Mouse (Mus musculus) right cerebral cortex, adult 2 months (tissue): ENCODE measurements around the gene Pear1.

Source experiments
- DNase-seq, 2 experiments: peaks; one replicate each; pipeline ENCODE4 v3.0.0; 2021 to 2022; ENCODE audit warnings: low spot score in 2 of 2

The Pear1 gene

DNA sequence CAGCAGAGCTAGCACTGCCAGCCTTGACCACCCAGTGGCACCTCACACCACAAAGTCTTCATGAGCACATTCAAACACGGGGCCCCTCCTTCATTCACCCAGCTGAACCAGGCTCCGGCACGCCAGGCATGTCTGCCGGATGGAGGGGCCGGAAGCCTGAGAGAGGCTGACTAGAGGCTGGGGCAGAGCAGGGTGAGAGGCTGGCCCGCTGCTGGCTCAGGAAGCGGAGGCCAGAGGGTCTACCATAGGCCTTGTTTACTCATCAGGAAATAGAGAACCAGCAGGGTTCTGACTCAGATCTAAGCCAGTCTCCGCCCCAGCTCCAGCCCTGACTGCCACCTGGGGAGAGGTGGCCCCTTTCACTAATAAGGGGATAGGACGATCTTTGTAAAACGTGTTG is 59.0 kb downstream of the Pear1 start:
- DNase-seq = no peak

DNA sequence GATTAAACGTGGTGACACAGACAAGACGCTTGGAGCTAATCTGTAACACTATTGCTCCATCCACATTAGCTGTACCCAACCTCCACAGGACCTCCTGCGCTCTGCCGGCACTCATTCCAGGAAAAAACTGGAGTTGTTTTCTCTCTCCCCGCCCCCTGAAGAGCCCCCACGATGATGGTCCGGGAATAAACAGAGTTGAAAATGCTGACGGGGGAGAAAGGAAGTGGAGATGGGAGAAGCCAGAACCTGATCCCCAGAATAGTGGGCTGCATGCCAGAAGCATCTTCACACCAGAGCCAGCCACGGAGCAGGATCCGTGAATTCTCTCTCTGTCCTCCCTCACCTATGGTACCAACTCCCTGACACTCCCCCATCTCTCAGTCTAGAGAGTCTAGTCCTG is 59.6 kb downstream of the Pear1 start:
- peak in 1 of 2 experiments; percentile 25 for DNase-seq

DNA sequence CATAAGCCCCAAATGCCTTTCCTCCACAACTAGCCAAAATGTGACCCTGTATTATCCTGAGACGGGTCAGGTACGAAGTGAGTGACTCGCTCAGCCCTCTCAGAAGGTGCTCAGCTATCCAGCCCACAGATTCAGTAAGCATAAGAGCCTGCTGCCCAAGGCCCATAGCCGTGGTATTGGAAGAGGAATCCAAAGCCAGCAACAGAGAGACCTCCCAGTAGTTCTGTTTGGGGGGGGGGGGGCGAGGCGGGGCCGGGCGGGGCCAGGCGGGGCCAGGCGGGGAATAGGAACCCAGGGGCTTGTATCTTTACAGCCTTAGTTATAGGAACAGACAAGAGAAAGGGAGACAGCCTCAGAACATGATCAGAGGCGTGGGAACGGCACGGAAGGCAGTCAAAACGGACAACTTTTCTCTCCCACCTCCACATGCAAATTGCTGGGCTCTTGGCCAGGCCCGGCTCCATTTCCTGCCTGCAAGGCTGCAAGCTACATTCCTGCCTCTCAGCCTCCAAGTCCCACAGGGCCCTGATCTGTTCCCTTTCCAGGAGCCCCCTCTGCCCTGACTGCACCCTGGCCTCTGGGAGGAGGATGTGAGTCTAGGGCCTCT is 60.3 kb downstream of the Pear1 start:
- DNase-seq = peak; percentile 84 to 86

DNA sequence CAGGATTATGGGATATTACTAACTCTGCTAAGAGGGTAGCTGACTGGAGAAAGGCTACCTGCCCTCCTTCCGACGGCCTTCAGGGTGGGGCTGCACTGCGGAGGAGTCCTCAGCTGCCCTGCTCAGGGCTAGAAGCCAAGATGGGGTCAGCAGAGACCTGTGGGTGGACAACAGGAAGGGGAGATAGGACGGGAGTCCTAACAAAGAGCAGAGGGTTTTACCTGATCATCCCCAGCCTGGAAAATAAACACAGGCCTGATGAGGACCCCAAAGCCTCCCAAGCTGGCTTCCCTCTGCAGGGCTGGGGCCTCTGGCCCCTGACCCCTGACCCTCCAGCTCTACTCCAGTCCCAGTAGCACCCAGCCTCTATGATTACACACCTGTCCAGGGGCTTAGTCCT is 60.9 kb downstream of the Pear1 start:
- no peak for DNase-seq

DNA sequence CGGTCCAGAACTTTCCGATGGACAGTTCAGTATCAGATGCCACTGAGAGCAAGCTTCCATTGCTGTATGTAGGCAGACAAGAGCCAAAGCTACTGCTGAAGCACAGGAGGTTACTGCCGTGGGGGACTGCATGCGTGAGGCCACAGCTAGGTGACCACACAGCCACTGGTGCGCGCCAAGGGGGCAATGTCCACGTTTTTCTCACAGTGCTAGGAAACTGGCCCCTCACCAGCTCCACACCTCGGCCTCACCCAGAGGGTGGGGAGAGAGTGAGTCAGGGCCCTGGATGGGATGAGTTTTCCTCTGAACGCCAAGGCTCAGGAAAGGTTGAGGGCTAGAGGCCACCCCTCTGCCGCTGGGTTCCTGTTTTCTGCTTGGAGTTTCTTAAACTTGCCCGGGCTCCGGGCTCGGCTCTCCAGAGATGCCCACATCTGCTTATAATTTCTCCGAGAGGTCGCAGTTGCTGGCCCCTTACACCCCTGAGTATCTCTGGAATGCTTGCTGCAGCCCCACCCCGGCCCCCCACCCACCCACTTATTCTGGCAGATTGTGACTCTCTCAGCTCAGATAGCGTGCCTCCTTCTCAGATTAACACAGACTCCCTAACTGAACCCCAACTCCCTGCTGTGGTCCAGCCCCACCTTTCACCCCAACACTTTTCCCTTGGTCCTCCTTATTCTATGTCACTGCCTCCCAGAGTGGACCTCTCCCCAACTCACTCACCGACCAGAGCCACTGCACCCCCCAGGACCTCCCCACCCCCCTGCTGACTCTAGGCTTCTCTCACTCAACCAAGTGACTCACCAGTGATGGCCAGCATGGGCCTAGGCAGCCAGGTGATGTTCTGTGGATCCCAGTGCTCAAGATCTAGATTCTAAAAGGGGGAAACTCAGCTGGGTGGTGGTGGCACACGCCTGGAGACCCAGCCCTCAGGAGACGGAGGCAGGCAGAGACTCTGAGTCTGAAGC is 62.4 kb downstream of the Pear1 start:
- no peak for DNase-seq

DNA sequence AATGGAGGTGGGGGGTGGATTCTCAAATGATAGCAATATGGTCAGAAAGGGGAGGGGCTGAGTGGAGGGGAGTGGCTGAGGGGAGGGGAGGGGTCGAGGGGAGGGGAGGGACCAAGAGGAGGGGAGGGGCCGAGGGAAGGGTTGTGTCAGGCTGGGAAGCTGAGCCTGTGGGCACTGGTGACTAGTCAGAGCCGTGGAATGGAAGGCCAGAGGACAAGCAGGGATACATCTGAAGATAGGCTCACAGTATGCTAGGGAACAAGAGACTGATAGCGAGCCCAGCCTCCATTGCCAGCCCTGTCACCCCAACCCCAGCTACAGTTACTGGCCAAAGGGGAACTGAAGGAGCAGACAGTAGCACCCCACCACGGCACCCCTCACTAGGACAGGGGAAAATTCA is 65.5 kb downstream of the Pear1 start:
- no peak for DNase-seq

DNA sequence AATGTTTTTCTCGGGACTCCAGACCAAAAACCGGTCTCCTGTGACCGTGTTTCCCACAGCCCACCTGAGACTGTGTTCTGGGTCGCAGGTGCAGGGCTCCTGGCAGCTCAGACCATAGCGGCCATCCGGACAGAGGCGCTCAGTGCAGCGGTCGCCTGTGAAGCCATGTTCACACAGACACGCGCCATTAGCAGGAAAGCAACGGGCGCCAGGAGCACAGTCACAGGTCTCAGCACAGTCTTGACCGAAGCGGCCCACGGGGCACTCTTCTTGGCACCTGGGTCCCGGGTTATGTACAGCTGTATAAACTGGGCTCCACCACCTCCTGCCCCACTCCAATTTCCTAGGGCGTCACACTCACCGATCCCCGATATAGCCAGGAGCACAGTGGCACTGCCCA is 67.6 kb downstream of the Pear1 start:
- no peak for DNase-seq

DNA sequence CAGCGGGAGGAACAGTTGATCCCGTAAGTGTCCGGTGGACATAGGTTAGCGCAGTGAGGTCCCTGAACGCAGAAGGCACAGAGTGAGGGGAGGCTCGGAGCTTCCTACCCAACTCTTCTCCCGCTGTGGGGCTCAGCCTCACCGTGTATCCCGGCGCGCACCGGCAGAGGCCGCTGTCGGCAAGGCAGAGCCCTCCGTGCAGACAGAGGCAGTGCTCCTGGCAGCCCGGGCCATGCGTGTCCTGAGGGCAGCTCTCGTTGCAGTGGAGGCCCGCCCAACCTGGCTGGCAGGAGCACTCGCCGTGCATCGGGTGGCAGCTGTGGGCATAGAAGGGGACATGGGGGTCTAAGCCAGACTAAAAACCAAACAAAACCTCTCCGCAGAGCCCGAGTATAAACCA is 68.1 kb downstream of the Pear1 start:
- peak; percentile 84 to 90 for DNase-seq

DNA sequence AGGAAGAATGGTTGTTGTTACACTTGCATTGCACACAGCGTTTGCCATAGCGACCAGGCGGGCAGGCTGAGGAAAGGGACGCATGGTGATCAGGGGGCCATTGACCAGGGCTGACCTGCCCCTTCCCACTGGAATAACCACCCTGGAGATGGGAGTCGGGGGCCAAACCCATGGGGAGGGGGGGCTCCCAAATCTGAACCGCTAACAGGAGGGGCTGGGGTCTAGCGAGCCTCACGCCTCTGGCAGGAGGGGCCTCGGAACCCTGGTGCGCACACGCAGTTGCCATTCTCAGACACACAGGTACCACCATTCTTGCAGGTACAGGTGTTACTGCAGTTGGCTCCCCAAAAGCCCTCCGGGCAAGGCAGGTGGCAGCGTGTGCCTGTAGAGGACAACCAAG is 70.3 kb downstream of the Pear1 start:
- DNase-seq = no peak

DNA sequence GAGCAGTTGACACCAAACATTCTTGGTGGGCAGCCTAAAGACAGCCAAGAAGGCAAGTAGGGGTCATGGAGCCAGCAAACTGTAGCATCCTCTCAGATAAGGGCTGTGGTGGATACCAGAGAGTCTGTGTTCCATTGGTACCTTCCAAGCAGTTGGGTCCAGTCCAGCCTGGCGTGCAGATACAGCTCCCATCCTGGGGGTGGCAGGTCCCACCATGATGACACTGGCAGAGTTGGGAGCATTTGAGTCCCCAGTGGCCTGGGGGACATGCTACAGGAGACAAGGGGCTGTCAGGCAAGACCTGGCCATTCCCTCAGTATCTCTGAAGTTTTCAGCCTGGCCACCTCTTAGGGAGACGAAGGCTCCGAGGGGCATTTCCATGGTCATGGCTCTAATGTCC is 71.5 kb downstream of the Pear1 start:
- DNase-seq = no peak

DNA sequence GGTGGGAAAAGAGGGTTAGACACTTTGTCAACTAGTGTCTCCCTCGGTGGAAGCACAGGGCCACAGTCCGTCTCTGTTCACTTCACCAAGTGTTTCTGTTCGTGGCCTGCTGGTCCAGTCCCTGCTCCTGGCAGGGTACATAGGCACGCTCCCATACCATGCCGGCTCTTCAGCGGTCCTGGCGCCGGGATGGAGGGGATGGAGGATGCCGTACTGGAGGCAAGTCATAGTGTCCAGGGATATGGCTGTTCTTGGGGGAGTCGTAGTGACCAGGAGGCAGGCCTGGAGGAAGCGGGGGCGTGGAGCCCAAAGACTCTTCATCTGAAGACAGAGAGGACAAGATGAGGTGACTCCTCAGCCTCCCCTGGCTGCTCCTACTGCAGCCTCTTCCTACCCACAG is 74.1 kb downstream of the Pear1 start:
- no peak for DNase-seq

DNA sequence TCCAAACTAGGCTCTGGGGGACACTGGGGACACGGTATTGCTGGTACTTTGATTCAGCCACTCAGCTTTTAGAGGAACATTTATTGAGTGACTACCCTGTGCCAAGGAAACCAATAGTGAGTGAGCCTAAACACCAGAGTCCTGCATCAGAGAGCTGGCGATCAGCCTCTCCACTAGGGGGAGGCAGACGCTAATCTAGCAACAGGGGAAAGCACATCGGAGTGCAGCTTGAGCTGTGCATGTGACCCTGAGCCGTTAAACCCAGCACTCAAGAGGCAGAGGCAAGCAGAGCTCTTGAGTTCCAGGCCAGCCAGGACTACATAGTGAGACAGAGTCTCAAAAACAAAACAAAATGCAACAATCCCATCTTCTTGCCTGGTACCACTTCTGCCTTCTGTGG is 75.1 kb downstream of the Pear1 start:
- DNase-seq = peak; percentile 67 to 68

DNA sequence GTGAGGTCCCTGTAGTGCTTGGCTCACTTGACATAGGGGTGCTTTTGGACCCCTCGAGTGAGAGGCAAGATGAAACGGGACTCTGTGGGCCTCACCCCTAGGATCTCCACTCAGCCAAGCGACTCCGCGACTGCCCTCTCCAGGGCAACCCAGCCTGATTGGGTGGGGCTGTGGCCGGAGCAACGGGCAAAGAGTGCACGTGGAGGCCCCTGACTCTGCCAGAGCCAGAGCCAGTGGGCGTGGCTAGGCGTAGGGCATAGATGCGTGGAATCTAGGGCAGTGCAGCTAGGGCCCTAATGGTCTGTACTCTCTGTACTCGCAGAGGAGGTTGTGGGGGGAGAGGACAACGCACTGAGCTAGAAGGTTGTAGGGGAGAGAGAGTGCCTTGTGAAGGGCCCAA is 75.7 kb downstream of the Pear1 start, which contains the start of gene Lrrc71:
TSS of gene Lrrc71 (minus strand) at position 195 of the 400 bp plus-strand sequence.
- DNase-seq = no peak

DNA sequence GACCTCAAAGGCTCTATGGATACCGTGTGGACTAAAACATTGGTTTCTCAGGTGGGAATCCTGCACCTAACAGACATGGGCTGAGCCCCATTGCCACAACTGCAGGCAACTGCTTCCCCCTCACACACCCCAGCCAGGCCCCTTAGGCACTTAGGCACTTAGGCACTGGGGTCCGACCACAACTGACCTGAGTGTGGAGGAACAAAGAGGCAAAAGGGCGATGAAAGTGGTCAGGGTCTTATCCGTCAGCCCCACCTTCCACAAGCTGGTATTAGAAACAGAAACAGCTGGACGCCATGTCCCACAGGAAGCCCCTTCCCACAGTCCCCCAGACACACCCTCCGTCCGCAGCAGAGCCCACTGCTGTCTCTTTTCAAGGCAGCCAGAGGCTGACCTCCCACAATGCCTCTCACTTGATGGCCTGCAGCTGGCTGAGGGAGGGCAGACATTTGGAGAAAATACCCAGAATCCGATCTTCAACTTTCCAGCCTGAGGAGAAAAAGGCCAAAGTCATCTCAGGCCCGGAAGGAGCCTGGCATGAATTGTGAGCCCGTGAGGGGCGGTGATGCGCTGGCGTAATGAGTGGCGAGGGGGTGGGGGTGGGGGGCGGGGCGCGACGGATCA is 79.0 kb downstream of the Pear1 start:
- no peak for DNase-seq

DNA sequence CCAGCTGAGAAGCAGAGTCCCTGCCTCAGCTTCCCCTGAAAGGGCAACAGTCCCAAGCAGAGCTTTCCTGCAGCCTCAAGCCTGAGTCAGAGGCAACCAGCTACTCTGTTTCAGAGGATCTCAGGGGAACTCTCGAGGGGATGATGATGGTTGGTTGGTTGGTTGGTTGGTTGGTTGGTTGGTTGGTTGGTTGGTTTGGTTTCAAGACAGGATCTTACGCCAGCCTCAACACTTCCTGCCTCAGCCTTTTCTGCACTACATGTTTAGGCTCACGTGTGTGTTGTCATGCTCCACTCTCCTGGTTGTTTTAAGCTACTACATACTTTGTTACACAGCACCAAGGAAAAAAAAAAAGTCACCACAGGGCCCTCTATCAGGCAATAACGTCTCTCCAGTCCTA is 80.2 kb downstream of the Pear1 start:
- DNase-seq = no peak

DNA sequence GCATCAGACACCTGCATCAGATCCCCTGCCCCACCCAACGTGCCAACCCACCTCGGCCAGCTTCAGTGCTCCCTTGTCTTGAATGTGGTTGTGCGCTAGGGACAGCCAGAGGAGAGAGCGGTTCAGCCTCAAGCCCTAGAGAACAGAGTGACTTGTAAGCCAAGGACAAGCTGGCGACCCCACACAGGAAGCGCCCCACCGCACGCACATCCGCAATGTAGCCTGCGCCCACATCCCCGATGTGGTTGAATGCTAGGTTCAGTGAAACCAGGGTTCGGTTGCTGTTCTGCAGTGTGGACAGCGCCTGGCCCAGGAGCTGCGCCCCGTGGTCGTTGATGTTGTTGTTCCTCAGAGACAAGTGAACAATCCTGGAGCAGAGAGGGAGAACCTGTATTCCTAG is 81.4 kb downstream of the Pear1 start:
- no peak for DNase-seq

DNA sequence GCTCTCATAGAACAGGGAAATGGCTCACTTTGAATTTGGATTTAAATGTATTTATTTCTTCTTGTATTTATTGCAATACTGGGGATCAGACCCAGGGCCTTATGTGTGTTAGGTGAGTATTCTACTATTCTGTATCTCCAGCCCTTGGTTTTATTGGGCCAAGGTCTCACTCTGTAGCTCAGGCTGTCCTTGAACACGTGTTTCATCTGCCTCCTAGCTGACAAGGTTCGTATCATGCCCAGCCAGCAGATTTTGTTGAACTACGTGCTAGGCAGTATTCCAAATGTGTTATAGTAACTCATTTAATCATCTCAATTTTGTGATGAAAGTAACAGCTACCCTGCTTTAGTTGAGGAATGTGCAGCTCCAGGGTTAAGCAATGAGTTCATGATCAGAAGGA is 82.1 kb downstream of the Pear1 start:
- no peak for DNase-seq

DNA sequence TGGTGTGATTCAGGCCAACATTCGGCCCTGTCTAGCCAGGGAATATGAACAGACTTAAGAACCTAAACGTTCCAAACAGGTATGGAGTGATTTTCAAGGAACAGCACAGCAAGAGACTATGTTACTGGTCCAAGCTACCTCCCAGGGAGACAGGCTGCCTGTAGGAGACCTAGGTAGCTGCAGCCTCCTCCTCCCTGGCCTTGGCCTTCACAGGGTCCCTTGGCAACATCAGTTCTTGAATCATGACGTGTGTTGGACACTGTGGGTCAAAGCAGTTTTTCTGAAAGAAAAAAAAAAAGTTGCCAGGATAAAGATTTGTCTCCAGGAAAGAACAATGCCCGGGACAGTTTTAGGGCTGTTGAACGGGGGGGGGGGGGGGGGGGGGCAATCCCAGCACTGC is 85.2 kb downstream of the Pear1 start:
- no peak for DNase-seq

DNA sequence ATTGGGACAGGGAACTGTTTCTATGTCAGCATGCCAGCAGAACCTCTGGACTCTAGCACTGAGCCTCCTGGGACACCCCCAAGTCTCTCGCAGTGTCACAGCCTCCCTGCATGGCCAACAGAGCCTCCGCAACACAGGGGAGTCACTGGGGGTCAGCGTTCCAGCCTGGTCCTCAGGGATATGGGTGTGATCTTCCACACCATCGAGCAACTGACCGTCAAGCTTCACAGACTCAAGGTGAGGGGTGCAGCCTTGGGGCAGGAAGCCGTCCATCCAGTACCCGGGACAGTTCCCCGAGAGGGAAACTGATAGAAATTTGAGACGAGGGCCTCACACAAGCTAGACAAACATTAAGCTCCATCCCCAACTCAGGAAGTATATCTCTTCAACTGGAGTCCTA is 88.8 kb downstream of the Pear1 start:
- DNase-seq = no peak

DNA sequence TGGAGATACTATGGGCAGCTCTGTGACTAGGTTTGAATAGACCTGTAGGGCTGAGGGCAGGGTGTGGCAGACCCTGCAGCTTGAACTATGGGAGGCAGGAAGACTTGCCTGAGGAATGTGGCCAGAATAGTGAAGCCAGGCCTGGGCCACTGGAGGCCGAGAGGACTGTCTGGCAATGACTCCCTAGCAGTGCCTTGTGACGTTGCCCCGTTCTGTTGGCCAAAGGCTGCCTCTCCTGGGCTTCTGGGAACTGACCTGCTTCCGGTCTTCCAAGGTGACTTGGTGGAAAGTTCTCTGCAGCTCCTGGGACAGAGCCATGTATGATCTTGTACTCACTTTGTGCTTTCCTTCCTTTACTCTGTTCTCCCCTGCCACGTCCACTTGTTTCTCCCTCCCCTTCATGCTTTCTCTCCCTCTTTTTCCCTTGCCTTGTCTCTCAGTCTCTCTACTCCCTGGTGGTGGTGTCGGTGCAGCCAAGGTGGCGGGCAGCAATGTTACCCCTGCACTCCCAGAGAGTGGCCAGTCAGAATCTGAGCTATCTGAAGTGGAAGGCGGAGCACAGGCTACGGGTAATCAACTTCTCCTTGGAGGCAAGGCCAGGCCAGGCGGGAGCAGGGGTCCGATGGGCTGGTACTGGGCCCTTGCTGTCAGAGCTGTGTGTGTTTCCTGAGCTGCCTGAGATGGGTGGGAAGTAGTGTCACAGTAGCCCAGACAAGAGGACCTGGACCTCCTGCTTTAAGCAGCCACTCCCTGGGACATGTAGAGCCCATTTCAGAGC is 89.9 kb downstream of the Pear1 start:
- no peak for DNase-seq

DNA sequence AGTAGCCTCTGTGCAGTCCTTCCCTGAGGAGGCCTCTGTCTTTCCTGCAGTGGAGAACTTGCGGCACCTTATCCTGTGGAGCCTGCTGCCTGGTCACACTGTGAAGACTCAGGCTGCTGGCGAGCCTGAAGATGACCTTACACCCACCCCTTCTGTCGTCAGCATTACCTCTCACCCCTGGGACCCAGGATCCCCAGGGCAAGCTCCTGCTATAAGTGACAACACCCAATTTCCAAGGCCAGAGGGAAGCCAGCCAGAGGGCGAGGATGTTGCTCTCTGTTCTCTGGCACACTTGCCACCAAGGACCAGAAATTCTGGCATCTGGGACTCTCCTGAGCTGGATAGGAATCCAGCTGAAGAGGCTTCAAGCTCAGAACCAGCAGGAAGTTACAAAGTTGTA is 91.0 kb downstream of the Pear1 start:
- DNase-seq = no peak

DNA sequence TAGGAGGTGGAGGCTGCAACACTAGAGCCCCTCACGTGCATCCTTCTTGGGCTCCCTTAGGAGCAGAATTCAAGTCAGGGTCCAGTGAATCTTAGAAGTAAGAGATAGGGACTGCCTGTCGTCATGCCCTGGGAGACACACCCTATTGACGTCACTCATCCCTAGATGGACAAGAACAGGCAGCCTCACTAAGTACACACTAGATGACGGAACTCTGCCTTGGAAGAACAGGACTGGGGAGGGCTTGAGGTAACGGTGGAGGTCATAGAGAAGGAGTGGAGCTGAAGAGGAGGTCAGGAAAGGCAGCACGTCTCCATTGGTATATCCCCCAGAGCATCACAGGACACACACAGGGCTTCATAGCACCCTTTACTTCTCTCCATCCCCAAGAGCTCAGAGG is 95.4 kb downstream of the Pear1 start:
- no peak for DNase-seq
